1 mouse cellular context compared by ENCODE assay signal in genomic region chr17:25290411-25290810, GRCm38 (mm10).
A peak's percentile ranks its signal among the peaks of the same experiment; 100 is the strongest.
TF ChIP-seq lines count a peak whose summit lies in the region.

No protein-coding gene starts in this region.

TF ChIP-seq in MEL, 35 proteins besides CTCF, POLR2A, EP300 and RAD21:
- no peak for TF ChIP-seq RCOR1 (IDR thresholded peaks at IDR 0.05; ENCODE audit: low read depth, low read length)
- no peak for TF ChIP-seq JUND (IDR thresholded peaks at IDR 0.05; ENCODE audit: low read depth, low read length)
- peak; percentile 19; the same call in 1 of the 2 replicates for TF ChIP-seq ZC3H11A (IDR thresholded peaks at IDR 0.05; ENCODE audit: low read depth, low read length)
- TF ChIP-seq MXI1 (IDR thresholded peaks at IDR 0.05; ENCODE audit: low read depth, low read length): no peak
- no peak for TF ChIP-seq POLR2AphosphoS5 (IDR thresholded peaks at IDR 0.05; ENCODE audit: borderline replicate concordance, low read depth, low read length)
- no peak for TF ChIP-seq HCFC1 (IDR thresholded peaks at IDR 0.05; ENCODE audit: low read depth, low read length)
- no peak for TF ChIP-seq CHD1 (IDR thresholded peaks at IDR 0.05; ENCODE audit: low read depth, low read length)
- peak; percentile 24; the same call in 1 of the 2 replicates for TF ChIP-seq SMC3 (IDR thresholded peaks at IDR 0.05; ENCODE audit: low read depth, low read length)
TF ChIP-seq in MEL: peak in this region for 2.
